Mouse (Mus musculus): ENCODE results near the gene Dnaic1. TPM values are rescaled to one million over a fixed set of nuclear protein-coding genes. Genes with fewer than 3 reads are reported as not detected.

Dnaic1 gene
- total and polyA plus RNA-seq, 2 experiments from 2014 or later = 2.8 to 4.9 TPM

DNA sequence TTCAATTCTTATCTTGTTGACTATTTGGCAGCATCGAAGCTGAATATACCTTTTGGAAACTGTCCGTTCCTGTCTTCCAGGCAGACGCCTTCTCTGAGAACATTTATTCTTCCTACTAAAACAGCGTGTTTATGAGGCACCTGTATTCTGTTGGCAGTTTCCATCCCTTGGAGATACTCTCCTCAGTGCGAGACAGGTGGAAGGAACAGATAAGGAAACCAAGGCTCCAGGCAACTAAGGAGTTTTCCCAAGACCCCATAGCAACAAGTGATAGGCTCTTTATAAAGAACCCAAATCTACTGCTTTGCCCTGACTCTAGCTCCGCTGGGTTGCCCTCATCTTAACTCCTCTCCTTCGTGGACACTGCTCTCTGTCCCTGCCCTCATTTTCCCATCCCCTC is 79.1 kb downstream of the Dnaic1 start:
- 65% methylated on average over 7 of the region's 7 CpGs for WGBS
- Histone ChIP-seq H3K4me3 (ENCODE audit: low read depth, low read length) (no peak overlapping the region), H3K36me3 (ENCODE audit: insufficient read depth) (no peaks in the 10 kb centered on the region), H3K27ac (ENCODE audit: low read depth, low read length) (no peak overlapping the region), H3K9me3 (ENCODE audit: low read length) (no peaks in the 10 kb centered on the region), H3K9ac (no peak overlapping the region), H3K4me1 (ENCODE audit: insufficient read depth) (no peaks in the 10 kb centered on the region), H3K27me3 (ENCODE audit: insufficient read depth, low read length) (no peaks in the 10 kb centered on the region), H3K4me2 (ENCODE audit: low read depth) (no peak overlapping the region)
- no peak for TF ChIP-seq CTCF (IDR thresholded peaks at IDR 0.05; ENCODE audit: low read depth)
- ATAC-seq = no peak
- no peak for DNase-seq

DNA sequence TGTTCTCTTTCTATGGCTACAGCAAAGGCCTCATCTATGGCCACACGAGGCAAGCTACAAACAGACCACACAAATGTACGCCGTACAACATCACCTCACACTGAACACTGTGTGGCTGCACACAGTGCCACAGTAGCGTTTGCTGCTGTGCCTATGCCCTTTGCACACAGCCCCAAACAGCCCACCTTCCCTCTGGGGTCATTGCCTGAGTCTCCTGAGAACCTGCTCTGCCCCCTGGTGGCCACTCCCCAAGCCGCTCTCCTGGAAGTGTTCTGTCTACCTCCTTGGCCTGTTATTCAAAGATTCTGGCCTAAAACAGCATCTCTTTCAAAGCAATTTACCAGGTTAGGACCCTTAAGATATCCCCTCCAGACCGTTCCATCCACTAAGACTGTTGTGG is 83.7 kb downstream of the Dnaic1 start:
- DNase-seq (peak; percentile 79), ATAC-seq (peak; percentile 79)
- no peaks in the 10 kb centered on the region for H3K4me1 ChIP-seq (ENCODE audit: insufficient read depth)
- peak; percentile 86 for TF ChIP-seq CTCF (IDR thresholded peaks at IDR 0.05; ENCODE audit: low read depth)
- H3K9ac ChIP-seq = no peak overlapping the region
- H3K27me3 ChIP-seq (ENCODE audit: insufficient read depth, low read length) = no peaks in the 10 kb centered on the region
- no peak overlapping the region for H3K27ac ChIP-seq (ENCODE audit: low read depth, low read length)
- 34% methylated on average over 6 of the region's 6 CpGs for WGBS
- H3K4me3 ChIP-seq (ENCODE audit: low read depth, low read length) = no peak overlapping the region
- no peaks in the 10 kb centered on the region for H3K9me3 ChIP-seq (ENCODE audit: low read length)
- H3K4me2 ChIP-seq (ENCODE audit: low read depth) = no peak overlapping the region
- H3K36me3 ChIP-seq (ENCODE audit: insufficient read depth) = no peaks in the 10 kb centered on the region; the same call in 1 of the 2 replicates

GRCm38 (mm10) chr4:41653730-41654129 is 84.2 kb downstream of the Dnaic1 start:
- no peak overlapping the region for H3K4me2 ChIP-seq (ENCODE audit: low read depth)
- H3K4me1 ChIP-seq (ENCODE audit: insufficient read depth) = no peaks in the 10 kb centered on the region
- H3K36me3 ChIP-seq (ENCODE audit: insufficient read depth) = no peaks in the 10 kb centered on the region; the same call in 1 of the 2 replicates
- H3K9ac ChIP-seq = no peak overlapping the region
- no peak overlapping the region for H3K4me3 ChIP-seq (ENCODE audit: low read depth, low read length)
- DNase-seq (no peak), ATAC-seq (no peak)
- no peaks in the 10 kb centered on the region for H3K27me3 ChIP-seq (ENCODE audit: insufficient read depth, low read length)
- TF ChIP-seq CTCF (IDR thresholded peaks at IDR 0.05; ENCODE audit: low read depth) = no peak
- H3K27ac ChIP-seq (ENCODE audit: low read depth, low read length) = no peak overlapping the region
- no peaks in the 10 kb centered on the region for H3K9me3 ChIP-seq (ENCODE audit: low read length)
- 60% methylated on average over 6 of the region's 6 CpGs for WGBS

DNA sequence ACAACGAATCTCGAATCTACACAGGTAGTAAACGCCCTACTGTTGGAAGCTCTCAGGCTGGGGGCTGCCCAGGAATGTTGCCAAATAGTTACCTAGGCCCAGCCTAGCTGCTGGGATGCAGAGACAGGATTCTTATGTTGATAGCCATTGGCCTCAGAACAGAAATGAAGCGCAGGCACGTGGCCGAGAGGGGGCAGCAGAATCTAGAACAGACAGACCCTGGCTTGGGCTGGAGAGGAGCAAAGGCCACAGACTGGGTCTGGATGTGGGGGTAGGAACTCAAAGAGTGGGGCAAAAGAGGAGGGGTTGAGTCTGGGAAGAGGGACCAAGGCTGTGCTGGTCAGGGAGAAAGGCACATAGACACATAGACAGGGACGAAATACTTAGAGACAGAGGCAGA is 84.6 kb downstream of the Dnaic1 start:
- Histone ChIP-seq H3K4me2 (ENCODE audit: low read depth) (no peak overlapping the region), H3K9me3 (ENCODE audit: low read length) (no peaks in the 10 kb centered on the region), H3K27ac (ENCODE audit: low read depth, low read length) (no peak overlapping the region), H3K9ac (no peak overlapping the region; the same call in 1 of the 2 replicates), H3K4me3 (ENCODE audit: low read depth, low read length) (no peak overlapping the region), H3K4me1 (ENCODE audit: insufficient read depth) (no peaks in the 10 kb centered on the region), H3K36me3 (ENCODE audit: insufficient read depth) (no peaks in the 10 kb centered on the region; the same call in 1 of the 2 replicates), H3K27me3 (ENCODE audit: insufficient read depth, low read length) (no peaks in the 10 kb centered on the region)
- WGBS = 14% methylated on average over 7 of the region's 7 CpGs
- peak; percentile 71 for TF ChIP-seq CTCF (IDR thresholded peaks at IDR 0.05; ENCODE audit: low read depth)
- ATAC-seq = peak; percentile 33; the same call in 1 of the 2 replicates
- peak; percentile 58 for DNase-seq

GRCm38 (mm10) chr4:41655525-41655924 is 86.0 kb downstream of the Dnaic1 start:
- Histone ChIP-seq H3K36me3 (ENCODE audit: insufficient read depth) (no peaks in the 10 kb centered on the region; the same call in 1 of the 2 replicates), H3K27ac (ENCODE audit: low read depth, low read length) (no peak overlapping the region), H3K4me2 (ENCODE audit: low read depth) (no peak overlapping the region), H3K9me3 (ENCODE audit: low read length) (no peaks in the 10 kb centered on the region), H3K27me3 (ENCODE audit: insufficient read depth, low read length) (no peaks in the 10 kb centered on the region), H3K4me3 (ENCODE audit: low read depth, low read length) (no peak overlapping the region), H3K9ac (no peak overlapping the region), H3K4me1 (ENCODE audit: insufficient read depth) (no peaks in the 10 kb centered on the region)
- TF ChIP-seq CTCF (IDR thresholded peaks at IDR 0.05; ENCODE audit: low read depth) = no peak
- DNase-seq (no peak), ATAC-seq (no peak)
- 82% methylated on average over 2 of the region's 2 CpGs for WGBS

GRCm38 (mm10) chr4:41658566-41659384 is 89.2 kb downstream of the Dnaic1 start:
- Histone ChIP-seq H3K4me2 (ENCODE audit: low read depth) (no peak overlapping the region), H3K27ac (ENCODE audit: low read depth, low read length) (no peak overlapping the region), H3K9me3 (ENCODE audit: low read length) (no peaks in the 10 kb centered on the region), H3K27me3 (ENCODE audit: insufficient read depth, low read length) (no peaks in the 10 kb centered on the region), H3K36me3 (ENCODE audit: insufficient read depth) (peaks cover 6% of the 10 kb centered on the region; the same call in 1 of the 2 replicates), H3K4me3 (ENCODE audit: low read depth, low read length) (no peak overlapping the region), H3K9ac (no peak overlapping the region), H3K4me1 (ENCODE audit: insufficient read depth) (no peaks in the 10 kb centered on the region)
- 27% methylated on average over 25 of the region's 25 CpGs for WGBS
- DNase-seq = no peak
- ATAC-seq = no peak
- no peak for TF ChIP-seq CTCF (IDR thresholded peaks at IDR 0.05; ENCODE audit: low read depth)

GRCm38 (mm10) chr4:41659556-41659955 is 90.0 kb downstream of the Dnaic1 start:
- no peak overlapping the region for H3K9ac ChIP-seq
- no peak for ATAC-seq
- no peak overlapping the region for H3K27ac ChIP-seq (ENCODE audit: low read depth, low read length)
- H3K27me3 ChIP-seq (ENCODE audit: insufficient read depth, low read length) = no peaks in the 10 kb centered on the region
- no peak overlapping the region for H3K4me3 ChIP-seq (ENCODE audit: low read depth, low read length)
- WGBS = 40% methylated on average over 13 of the region's 13 CpGs
- DNase-seq = no peak
- H3K9me3 ChIP-seq (ENCODE audit: low read length) = no peaks in the 10 kb centered on the region
- no peak for TF ChIP-seq CTCF (IDR thresholded peaks at IDR 0.05; ENCODE audit: low read depth)
- H3K4me1 ChIP-seq (ENCODE audit: insufficient read depth) = no peaks in the 10 kb centered on the region
- peaks cover 6% of the 10 kb centered on the region; the same call in 1 of the 2 replicates for H3K36me3 ChIP-seq (ENCODE audit: insufficient read depth)
- no peak overlapping the region for H3K4me2 ChIP-seq (ENCODE audit: low read depth)

Measured in forebrain, postnatal 0 days (tissue).